Mouse (Mus musculus): ENCODE measurements around the gene Aldoart1.

DNA sequence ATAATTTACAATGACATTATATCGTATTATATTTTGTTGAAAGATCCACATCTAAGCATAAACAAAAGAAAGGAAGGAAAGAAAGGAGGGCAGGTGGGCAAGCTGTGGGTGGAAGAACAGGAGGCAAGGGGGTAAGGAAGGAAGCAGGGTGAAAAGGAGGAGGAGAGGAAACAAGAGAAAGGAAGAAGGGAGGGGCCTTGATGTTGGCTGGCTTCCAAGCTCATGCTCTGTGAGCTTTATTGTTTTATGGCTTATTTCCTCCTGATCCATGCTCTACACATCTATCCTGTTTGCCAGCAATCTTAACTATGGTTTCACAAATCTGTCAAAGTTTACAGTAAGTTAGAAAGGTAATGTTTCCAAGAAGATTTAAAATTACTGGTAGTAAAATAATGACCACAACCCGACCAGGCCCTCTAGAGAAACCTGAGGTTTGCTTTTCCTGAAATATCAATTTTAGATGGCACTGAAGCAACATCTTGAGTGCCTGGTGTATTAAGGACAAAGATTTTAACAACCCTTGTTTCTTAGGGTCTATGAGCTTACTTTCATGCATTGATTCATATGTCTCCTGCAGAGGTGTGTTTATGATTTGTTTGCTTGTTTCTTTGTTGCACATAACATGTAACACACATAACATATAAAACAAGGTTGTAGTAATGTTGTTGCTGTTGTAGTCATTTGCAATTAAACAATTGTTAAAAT, 13.1 kb upstream of the Aldoart1 start:
- no peak for TF ChIP-seq USF1 (IDR thresholded peaks at IDR 0.05; ENCODE audit: low read depth, low read length)
- no peak for TF ChIP-seq CHD1 (IDR thresholded peaks at IDR 0.05; ENCODE audit: low read depth, low read length)
- no peak for TF ChIP-seq MAX (IDR thresholded peaks at IDR 0.05; ENCODE audit: low read length)
- TF ChIP-seq ZC3H11A (IDR thresholded peaks at IDR 0.05; ENCODE audit: low read depth, low read length): no peak
- no peak for TF ChIP-seq POLR2A (IDR thresholded peaks at IDR 0.05; ENCODE audit: low read depth, low read length)
- no peak for TF ChIP-seq MAFK (IDR thresholded peaks at IDR 0.05; ENCODE audit: insufficient replicate concordance, low read length)
- TF ChIP-seq CTCF (conservative IDR thresholded peaks at IDR 0.05 in 1 of 2, IDR thresholded peaks at IDR 0.05 in 1 of 2; ENCODE audit: low read depth in 2 of 2, low read length in 2 of 2): no peak
- no peak for TF ChIP-seq SIN3A (IDR thresholded peaks at IDR 0.05; ENCODE audit: low read length)
- TF ChIP-seq TBP (conservative IDR thresholded peaks at IDR 0.05; ENCODE audit: low read depth, low read length): no peak
- no peak for TF ChIP-seq JUND (conservative IDR thresholded peaks at IDR 0.05; ENCODE audit: low read depth, low read length)
- no peak for TF ChIP-seq SMC3 (IDR thresholded peaks at IDR 0.05; ENCODE audit: low read depth, low read length)
- no peak for TF ChIP-seq E2F4 (IDR thresholded peaks at IDR 0.05; ENCODE audit: insufficient replicate concordance, low read depth, low read length)

Data from CH12.LX (cell line).